Mouse (Mus musculus) heart, embryonic 16.5 days (tissue): ENCODE measurements around the gene Arhgap4. TPM values are rescaled to one million over a fixed set of nuclear protein-coding genes. Genes with fewer than 3 reads are reported as not detected.

Source experiments
- ATAC-seq: fragments of 200-750 bp; cut with Nextera tagmentation; replicated peaks from 2 replicates; pipeline ENCODE4 v1.8.0; 2017; ENCODE audit warnings: moderate number of reproducible peaks; ENCODE audit not compliant: insufficient read depth, low FRiP score; ENCODE audit errors: extremely low read depth
- H3K27ac ChIP-seq: fragments of 300-500 bp; sonication (generic); 2 replicates; pipeline ENCODE4 v1.5.1; 2014; ENCODE audit warnings: mild to moderate bottlenecking, low read length, control low read depth, moderate library complexity
- H3K27me3 ChIP-seq: fragments of 300-500 bp; sonication (generic); 2 replicates; pipeline ENCODE4 v1.6.1; 2014; ENCODE audit warnings: low read length, mixed read lengths; ENCODE audit not compliant: control insufficient read depth, insufficient read depth
- H3K36me3 ChIP-seq: fragments of 300-500 bp; sonication (generic); 2 replicates; pipeline ENCODE4 v1.6.1; 2014; ENCODE audit not compliant: control insufficient read depth, insufficient read depth
- H3K4me1 ChIP-seq: fragments of 300-500 bp; sonication (generic); 2 replicates; pipeline ENCODE4 v1.6.1; 2014; ENCODE audit warnings: low read length, mixed read lengths; ENCODE audit not compliant: control insufficient read depth, insufficient read depth
- H3K4me2 ChIP-seq: fragments of 300-500 bp; sonication (generic); 2 replicates; pipeline ENCODE4 v1.6.1; 2014; ENCODE audit warnings: low read depth, mild to moderate bottlenecking, control low read depth, low read length
- H3K4me3 ChIP-seq: fragments of 300-500 bp; sonication (generic); 2 replicates; pipeline ENCODE4 v1.5.1; 2014; ENCODE audit warnings: mild to moderate bottlenecking, control low read depth, low read length
- H3K9ac ChIP-seq: fragments of 300-500 bp; sonication (generic); 2 replicates; pipeline ENCODE4 v1.6.1; 2014; ENCODE audit warnings: low read length, control low read depth
- H3K9me3 ChIP-seq: fragments of 300-500 bp; sonication (generic); replicated peaks from 2 replicates; pipeline ENCODE4 v1.6.1; 2016; ENCODE audit warnings: low read length; ENCODE audit not compliant: control insufficient read depth
- WGBS: fragments of 180-500 bp; shearing (Covaris S2); extraction: QIAGEN DNeasy Blood & Tissue Kit; methylation state at CpG from one replicate; pipeline ENCODE4 v1.1.7; 2014; 5-methylcytosine and 5-hydroxymethylcytosine counted together
- polyA plus RNA-seq: library from polyadenylated mRNA; unstranded; fragments of >200 nt; fragmentation: Nextera tagmentation; extraction: Ambion mirVana; gene quantifications from 2 replicates; pipeline ENCODE4 v1.2.1, GENCODE M21; 2015

The Arhgap4 gene
- 3.7 and 4.7 TPM in 2 replicates for polyA plus RNA-seq

GRCm38 (mm10) chrX:73921823-73922549 lies at the start of gene Arhgap4, which contains the start of gene Naa10:
Gene Arhgap4 (minus strand): TSS chrX:73921870.
Gene Naa10 (minus strand): TSS chrX:73921944.
- peak; percentile 96 for ATAC-seq
- Histone ChIP-seq H3K4me1 (peaks cover 3% of the 10 kb centered on the region; the same call in 1 of the 2 replicates), H3K9me3 (no peaks in the 10 kb centered on the region)

DNA sequence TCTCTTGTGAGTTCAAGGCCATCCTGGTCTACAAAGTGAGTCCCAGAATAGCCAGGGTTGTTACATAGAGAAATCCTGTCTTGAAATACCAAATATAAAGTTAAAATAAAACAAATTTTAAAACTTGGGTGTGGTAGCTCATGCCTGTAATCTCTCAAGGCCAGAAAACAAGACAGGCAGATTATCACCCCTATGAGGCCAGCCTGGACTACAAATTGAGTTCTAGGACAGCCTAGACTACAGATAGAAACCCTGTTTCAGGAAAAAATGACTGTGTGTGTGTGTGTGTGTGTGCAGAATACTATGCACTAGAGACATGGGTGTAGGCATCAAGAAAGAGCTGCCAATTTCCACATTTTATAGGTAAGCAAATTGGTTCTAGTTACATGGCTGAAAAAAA lies 49.1 kb upstream of the Arhgap4 start:
- Histone ChIP-seq H3K4me2 (no peak overlapping the region), H3K27ac (no peak overlapping the region), H3K27me3 (no peaks in the 10 kb centered on the region), H3K4me1 (no peaks in the 10 kb centered on the region), H3K4me3 (no peak overlapping the region), H3K9me3 (no peaks in the 10 kb centered on the region), H3K9ac (no peak overlapping the region), H3K36me3 (no peaks in the 10 kb centered on the region)
- no peak for ATAC-seq

More at GRCm38 (mm10) chrX:73921823-73922549, at the start of gene Arhgap4, which contains the start of gene Naa10:
- Histone ChIP-seq H3K36me3 (0 out of 2 replicates have a peak, but pooled peaks cover 2% of the 10 kb centered on the region), H3K27me3 (no peaks in the 10 kb centered on the region), H3K9ac (peak within 1 kb of the TSS; percentile 72), H3K4me3 (peak within 1 kb of the TSS; percentile 67), H3K27ac (peak within 1 kb of the TSS; percentile 86), H3K4me2 (peak within 1 kb of the TSS; percentile 73)
- WGBS, result 11% methylated on average over 43 of the region's 43 CpGs

GRCm38 (mm10) chrX:73969729-73970128 lies 48.1 kb upstream of the Arhgap4 start:
- no peak for ATAC-seq
- Histone ChIP-seq H3K27me3 (no peaks in the 10 kb centered on the region), H3K4me1 (no peaks in the 10 kb centered on the region; the same call in 1 of the 2 replicates), H3K27ac (no peak overlapping the region), H3K4me3 (no peak overlapping the region), H3K9me3 (no peaks in the 10 kb centered on the region), H3K9ac (no peak overlapping the region), H3K4me2 (no peak overlapping the region), H3K36me3 (no peaks in the 10 kb centered on the region)
- 73% methylated on average over 2 of the region's 2 CpGs for WGBS

GRCm38 (mm10) chrX:73969167-73969566 lies 47.5 kb upstream of the Arhgap4 start:
- Histone ChIP-seq H3K27me3 (no peaks in the 10 kb centered on the region), H3K27ac (no peak overlapping the region), H3K4me1 (peaks cover 5% of the 10 kb centered on the region), H3K9ac (no peak overlapping the region), H3K4me2 (no peak overlapping the region), H3K36me3 (no peaks in the 10 kb centered on the region), H3K9me3 (no peaks in the 10 kb centered on the region), H3K4me3 (no peak overlapping the region)
- 71% methylated on average over 1 of the region's 1 CpGs for WGBS
- no peak for ATAC-seq

DNA sequence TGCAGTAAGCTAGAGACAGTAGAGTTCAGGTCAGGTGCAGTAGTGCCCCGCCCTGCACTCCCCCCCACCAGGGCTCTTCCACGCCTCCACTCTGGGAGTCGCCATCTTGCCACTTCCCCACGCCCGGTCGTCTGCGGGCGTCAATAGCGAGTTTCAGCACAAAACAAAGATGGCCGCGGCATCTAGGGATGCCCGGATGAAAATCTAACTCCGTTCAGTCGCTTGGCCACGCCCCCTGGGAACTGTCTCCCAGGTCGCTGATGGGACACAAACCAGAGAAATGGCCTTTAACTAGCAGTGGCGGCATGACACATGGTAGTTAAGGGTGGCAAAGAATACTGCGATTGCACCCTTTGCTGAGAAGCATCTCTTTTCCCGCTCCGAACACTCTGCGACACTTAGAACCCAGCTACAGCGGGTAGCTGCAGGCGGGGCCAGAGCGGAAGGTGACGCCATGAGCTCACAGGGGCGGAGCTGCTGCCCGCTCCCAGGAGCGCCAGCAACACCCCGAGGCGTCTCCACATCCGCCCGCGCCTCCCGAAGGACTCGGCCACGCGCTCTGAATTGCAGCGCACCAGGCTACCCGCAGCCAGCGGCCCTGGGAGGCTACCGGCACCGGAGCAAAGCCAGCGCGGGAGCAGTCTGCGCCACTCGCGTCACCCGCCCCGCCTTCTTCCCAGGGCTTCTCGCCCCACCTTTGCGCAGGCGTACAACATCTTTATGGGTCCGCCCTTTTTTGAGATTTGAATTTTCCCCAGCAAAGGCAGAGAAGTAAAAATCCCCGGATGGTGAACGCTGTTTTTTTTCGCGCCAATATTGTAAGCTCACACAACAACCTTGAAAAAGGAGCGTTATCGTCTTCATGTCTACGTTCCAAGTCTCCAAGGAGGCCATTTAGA lies 45.8 kb upstream of the Arhgap4 start:
- peak; percentile 82 for ATAC-seq
- peaks cover 19% of the 10 kb centered on the region for H3K4me1 ChIP-seq
- peak overlapping the region; percentile 63 for H3K4me2 ChIP-seq
- H3K9me3 ChIP-seq, result no peaks in the 10 kb centered on the region
- no peaks in the 10 kb centered on the region for H3K27me3 ChIP-seq
- 9% methylated on average over 60 of the region's 60 CpGs for WGBS
- H3K9ac ChIP-seq, result peak overlapping the region; percentile 84
- peak overlapping the region; percentile 99 for H3K27ac ChIP-seq
- no peaks in the 10 kb centered on the region for H3K36me3 ChIP-seq
- peak overlapping the region; percentile 71 for H3K4me3 ChIP-seq

GRCm38 (mm10) chrX:73966248-73967176 lies 44.8 kb upstream of the Arhgap4 start, which contains the start of gene Hcfc1:
Gene Hcfc1 (minus strand): TSS chrX:73966357.
- H3K9me3 ChIP-seq, result no peaks in the 10 kb centered on the region
- H3K36me3 ChIP-seq, result no peaks in the 10 kb centered on the region
- H3K4me2 ChIP-seq, result peak within 1 kb of the TSS; percentile 63
- H3K4me3 ChIP-seq, result peak within 1 kb of the TSS; percentile 71
- H3K4me1 ChIP-seq, result peaks cover 19% of the 10 kb centered on the region
- WGBS, result 11% methylated on average over 57 of the region's 58 CpGs
- peak within 1 kb of the TSS; percentile 99 for H3K27ac ChIP-seq
- ATAC-seq, result peak; percentile 76
- peak within 1 kb of the TSS; percentile 84 for H3K9ac ChIP-seq
- no peaks in the 10 kb centered on the region for H3K27me3 ChIP-seq

DNA sequence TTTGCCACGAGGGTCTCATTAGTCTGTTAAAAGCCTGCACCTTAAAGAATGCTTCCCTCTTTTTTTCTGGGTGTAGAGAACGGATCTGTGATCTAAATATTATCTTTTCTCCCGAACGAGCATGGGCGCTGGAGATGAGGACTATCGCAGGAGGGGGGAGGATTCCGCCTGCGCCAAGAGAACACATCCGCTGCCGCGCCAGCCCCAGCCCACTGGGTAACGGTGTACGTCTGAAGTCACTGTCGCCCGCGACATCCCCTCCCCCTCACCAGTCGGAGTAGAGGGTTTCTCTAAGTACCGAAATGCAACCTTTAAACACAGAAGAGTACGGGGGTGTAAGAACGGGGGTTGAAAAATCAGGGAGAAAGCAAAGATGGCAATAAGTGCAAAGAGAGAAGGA lies 43.6 kb upstream of the Arhgap4 start:
- no peaks in the 10 kb centered on the region for H3K9me3 ChIP-seq
- H3K4me1 ChIP-seq, result peaks cover 19% of the 10 kb centered on the region
- peak overlapping the region; percentile 84 for H3K9ac ChIP-seq
- H3K36me3 ChIP-seq, result no peaks in the 10 kb centered on the region
- WGBS, result 10% methylated on average over 20 of the region's 20 CpGs
- H3K4me2 ChIP-seq, result peak overlapping the region; percentile 61
- no peak for ATAC-seq
- peak overlapping the region; percentile 99 for H3K27ac ChIP-seq
- H3K27me3 ChIP-seq, result no peaks in the 10 kb centered on the region
- peak overlapping the region; percentile 71 for H3K4me3 ChIP-seq

GRCm38 (mm10) chrX:73964363-73964762 lies 42.7 kb upstream of the Arhgap4 start:
- ATAC-seq, result no peak
- H3K27ac ChIP-seq, result peak overlapping the region; percentile 5; the same call in 1 of the 2 replicates
- 18% methylated on average over 3 of the region's 3 CpGs for WGBS

More at GRCm38 (mm10) chrX:73964363-73964762, 42.7 kb upstream of the Arhgap4 start:
- peak overlapping the region; percentile 71 for H3K4me3 ChIP-seq
- H3K4me2 ChIP-seq, result peak overlapping the region; percentile 61
- H3K9me3 ChIP-seq, result no peaks in the 10 kb centered on the region
- H3K27me3 ChIP-seq, result no peaks in the 10 kb centered on the region
- 0 out of 2 replicates have a peak, but pooled peaks cover under 1% of the 10 kb centered on the region for H3K36me3 ChIP-seq
- H3K4me1 ChIP-seq, result peaks cover 19% of the 10 kb centered on the region
- peak overlapping the region; percentile 84 for H3K9ac ChIP-seq
